Mouse (Mus musculus) cortical plate, adult 2 months (tissue): Measurements from ENCODE around the gene Hspa4. TPM values are rescaled to one million over a fixed set of nuclear protein-coding genes. Genes with fewer than 3 reads are reported as not detected.
A peak's percentile ranks its signal among the peaks of the same experiment; 100 is the strongest.
"Not testable (repeated sequence)": the region's sequence is repeated elsewhere in the genome, so short reads cannot be mapped to it uniquely, and the experiment has no call there.

ENCODE experiments used
- H3K27ac ChIP-seq: fragments of 200-500 bp; 2 replicates; pipeline ENCODE4 v1.5.1; 2012; ENCODE audit warnings: low read length, control low read depth, inconsistent platforms; ENCODE audit not compliant: insufficient read depth
- H3K4me1 ChIP-seq: fragments of 200-500 bp; 2 replicates; pipeline ENCODE4 v1.6.1; 2011; ENCODE audit warnings: low read length; ENCODE audit not compliant: control insufficient read depth, insufficient read depth
- H3K4me3 ChIP-seq: fragments of 200-500 bp; 2 replicates; pipeline ENCODE4 v1.5.1; 2011; ENCODE audit warnings: mild to moderate bottlenecking, low read length, control low read depth; ENCODE audit not compliant: insufficient read depth
- CTCF ChIP-seq: fragments of 200-500 bp; IDR thresholded peaks from 2 replicates; pipeline ENCODE4 v1.5.1; 2011; ENCODE audit warnings: mild to moderate bottlenecking, control low read depth, low read length; ENCODE audit not compliant: insufficient read depth; ENCODE audit errors: extremely low read depth
- POLR2A ChIP-seq: fragments of 200-500 bp; IDR thresholded peaks from 2 replicates; pipeline ENCODE4 v1.6.1; 2011; ENCODE audit warnings: mild to moderate bottlenecking, low read length, control low read depth; ENCODE audit not compliant: insufficient read depth; ENCODE audit errors: extremely low read depth
- polyA plus RNA-seq: library from polyadenylated mRNA; depleted of rRNA; stranded (reverse); fragments of >200 nt; gene quantifications from 2 replicates; pipeline ENCODE4 v1.2.3, GENCODE M21; 2012

The Hspa4 gene
- polyA plus RNA-seq, 1 experiment, result 75.5 TPM

DNA sequence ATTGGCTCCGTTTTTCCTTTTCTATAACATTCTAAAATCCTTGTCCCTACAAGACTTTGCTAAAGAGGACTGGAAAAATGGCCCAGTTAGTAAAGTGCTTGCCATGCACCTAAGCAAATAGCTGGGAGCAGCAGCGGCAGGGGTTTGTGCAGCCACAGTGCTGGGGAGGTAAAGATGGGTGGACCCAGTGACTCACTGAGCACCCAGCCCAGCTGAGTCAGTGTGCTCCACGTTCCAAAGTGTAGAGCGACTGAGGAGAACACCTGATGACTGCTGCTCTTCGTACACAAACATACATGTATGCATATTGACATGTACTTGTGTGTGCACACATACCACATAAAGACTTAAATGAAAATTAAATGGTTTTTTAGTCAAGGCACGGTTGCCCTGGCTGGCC is 30.9 kb upstream of the Hspa4 start:
- Histone ChIP-seq H3K27ac (no peak overlapping the region), H3K4me3 (no peak overlapping the region), H3K4me1 (no peaks in the 10 kb centered on the region)
- no peak for TF ChIP-seq POLR2A

DNA sequence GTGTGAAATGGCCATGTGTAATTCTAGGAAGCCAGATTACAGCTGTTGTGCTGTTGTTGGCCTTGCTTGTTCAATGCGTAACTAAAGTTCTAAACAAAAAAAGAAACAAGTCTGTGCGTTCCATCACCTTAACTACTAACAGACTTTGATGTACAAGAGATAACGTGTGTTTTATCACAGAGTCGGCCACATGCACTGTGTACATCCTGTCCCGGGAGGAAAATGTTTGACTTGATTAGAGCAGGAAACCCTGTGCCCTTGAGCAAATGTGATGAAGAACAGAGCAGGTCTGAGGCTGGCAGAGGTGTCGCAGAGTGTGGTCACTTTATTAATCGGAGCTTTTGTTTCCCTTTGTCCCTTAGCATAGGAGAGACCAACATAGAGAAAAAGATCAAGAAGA is 30.1 kb upstream of the Hspa4 start:
- no peak overlapping the region for H3K4me3 ChIP-seq
- no peaks in the 10 kb centered on the region for H3K4me1 ChIP-seq
- TF ChIP-seq CTCF, result no peak
- no peak for TF ChIP-seq POLR2A
- H3K27ac ChIP-seq, result no peak overlapping the region

DNA sequence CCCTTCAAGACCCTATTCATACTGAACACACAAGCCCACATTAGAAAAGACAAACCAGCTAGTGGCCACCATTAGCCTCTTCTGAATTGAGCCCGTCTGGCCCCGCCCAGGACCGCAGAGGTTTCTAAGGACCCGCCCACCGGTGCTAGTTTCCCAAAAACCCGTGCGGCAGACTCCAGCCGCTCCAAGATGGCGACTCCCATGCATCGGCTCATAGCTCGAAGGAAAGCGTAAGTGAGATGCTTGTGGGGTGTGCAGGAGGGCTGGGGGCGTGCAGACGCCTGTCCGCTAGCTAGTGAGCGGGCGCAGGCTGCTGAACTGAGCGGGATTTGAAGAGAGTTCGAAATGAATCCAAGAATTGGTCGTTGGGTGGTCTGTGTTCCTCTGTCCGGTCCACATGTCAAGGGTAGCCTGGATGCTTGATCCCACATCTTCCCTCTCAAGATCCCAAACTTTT is 24.3 kb upstream of the Hspa4 start, which contains the start of gene Zcchc10:
TSS of gene Zcchc10 (plus strand) at position 168 of the 457 bp plus-strand sequence.
- H3K4me3 ChIP-seq, result peak within 1 kb of the TSS; percentile 95
- H3K4me1 ChIP-seq, result no peaks in the 10 kb centered on the region
- H3K27ac ChIP-seq, result 0 out of 2 replicates have a peak within 1 kb of the TSS, but pooled peaks have one; percentile 32
- TF ChIP-seq CTCF, result no peak
- peak; percentile 80 for TF ChIP-seq POLR2A

DNA sequence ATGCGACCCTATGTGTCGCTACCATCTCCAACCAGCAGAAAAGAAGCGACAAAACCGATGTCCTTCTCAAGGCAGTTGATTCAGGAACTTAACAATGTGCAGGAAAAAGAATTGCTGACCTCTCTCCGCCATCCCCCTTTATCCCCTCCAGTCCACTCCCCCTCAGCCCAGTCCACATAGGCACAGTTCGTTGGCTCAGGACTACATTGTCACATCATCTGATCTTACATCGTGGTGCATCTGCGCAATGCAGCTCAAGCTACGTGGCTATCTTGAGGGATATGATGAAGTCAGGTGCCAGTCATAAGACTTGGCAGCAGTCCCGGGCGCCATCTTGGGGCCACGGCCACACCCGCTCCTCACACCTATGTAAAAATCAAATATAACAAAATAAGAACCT is 19.6 kb upstream of the Hspa4 start:
- H3K4me1 ChIP-seq, H3K27ac ChIP-seq, H3K4me3 ChIP-seq: not testable (repeated sequence)

DNA sequence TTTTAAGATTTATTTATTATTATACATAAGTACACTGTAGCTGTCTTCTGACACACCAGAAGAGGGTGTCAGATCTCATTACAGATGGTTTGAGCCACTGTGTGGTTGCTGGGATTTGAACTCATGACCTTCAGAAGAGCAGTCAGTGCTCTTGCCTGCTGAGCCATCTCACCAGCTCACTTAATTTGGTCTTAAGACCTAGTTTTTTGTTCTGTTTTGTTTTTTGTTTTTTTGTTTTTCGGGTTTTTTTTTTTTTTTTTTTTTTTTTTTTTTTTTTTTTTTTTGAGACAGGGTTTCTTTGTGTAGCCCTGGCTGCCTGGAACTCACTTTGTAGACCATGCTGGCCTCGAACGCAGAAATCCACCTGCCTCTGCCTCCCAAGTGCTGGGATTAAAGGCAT is 18.3 kb upstream of the Hspa4 start:
- not testable (repeated sequence) for H3K4me3 ChIP-seq, H3K4me1 ChIP-seq, H3K27ac ChIP-seq

DNA sequence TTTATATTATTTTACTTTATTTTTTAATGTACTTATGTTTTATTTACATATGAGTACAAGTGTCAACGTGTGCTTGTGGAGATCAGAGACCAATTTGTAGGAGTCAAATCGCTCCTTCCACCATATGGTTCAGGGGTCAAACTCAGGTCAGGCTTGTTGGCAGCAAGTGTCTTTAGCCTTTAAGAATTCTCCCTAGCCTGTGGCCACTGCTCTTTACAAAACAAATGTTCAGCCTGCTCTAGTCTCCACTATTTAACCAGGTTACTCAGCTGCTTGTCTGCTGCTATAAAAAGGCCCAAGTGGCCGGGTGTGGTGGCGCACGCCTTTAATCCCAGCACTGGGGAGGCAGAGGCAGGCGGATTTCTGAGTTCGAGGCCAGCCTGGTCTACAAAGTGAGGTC is 17.8 kb upstream of the Hspa4 start:
- TF ChIP-seq POLR2A (no peak), CTCF (no peak)
- no peak overlapping the region for H3K4me3 ChIP-seq

DNA sequence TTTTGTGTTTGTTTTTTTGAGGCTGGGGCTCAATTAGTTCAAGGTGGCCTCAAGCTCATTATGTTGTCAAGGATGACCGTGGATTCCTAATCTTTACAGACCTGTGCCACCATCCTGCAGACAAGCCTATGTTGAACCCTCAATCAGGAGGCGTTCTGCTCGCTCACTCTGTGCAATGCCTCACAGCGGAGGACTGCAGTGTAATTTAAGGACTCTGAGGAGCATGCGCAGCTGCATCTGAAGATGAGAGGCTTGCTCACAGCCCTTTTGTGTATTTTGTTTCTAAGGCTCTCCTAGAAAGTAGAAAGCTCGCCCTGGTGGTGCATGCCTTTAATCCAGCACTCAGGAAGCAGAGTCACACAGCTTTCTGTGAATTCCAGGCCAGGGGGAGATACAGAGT is 16.7 kb upstream of the Hspa4 start:
- TF ChIP-seq POLR2A (peak; percentile 64), CTCF (no peak)
- Histone ChIP-seq H3K4me3 (no peak overlapping the region), H3K4me1 (no peaks in the 10 kb centered on the region), H3K27ac (no peak overlapping the region)

More for the DNA sequence above, 17.8 kb upstream of the Hspa4 start:
- Histone ChIP-seq H3K4me1 (no peaks in the 10 kb centered on the region), H3K27ac (no peak overlapping the region)

DNA sequence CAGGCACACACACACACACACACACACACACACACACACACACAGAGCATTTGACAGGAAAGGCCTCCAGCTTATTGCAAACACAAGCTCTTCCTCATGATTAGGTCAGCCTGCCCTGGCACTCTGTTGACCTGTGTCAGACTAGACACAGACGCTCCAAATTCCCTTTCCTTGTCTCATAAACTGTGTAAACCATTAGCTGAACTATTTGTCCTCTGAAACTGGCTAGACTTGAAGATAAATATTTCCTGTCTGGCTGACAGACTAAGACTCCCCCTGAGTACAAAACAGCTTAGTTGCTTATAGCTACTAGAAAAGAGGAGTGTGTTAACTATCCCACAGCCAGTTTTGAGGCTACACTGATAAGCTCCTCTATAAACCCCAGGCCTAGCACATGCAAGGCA is 14.5 kb upstream of the Hspa4 start:
- no peak for TF ChIP-seq POLR2A
- no peak for TF ChIP-seq CTCF
- no peaks in the 10 kb centered on the region for H3K4me1 ChIP-seq
- no peak overlapping the region for H3K4me3 ChIP-seq
- H3K27ac ChIP-seq, result no peak overlapping the region

DNA sequence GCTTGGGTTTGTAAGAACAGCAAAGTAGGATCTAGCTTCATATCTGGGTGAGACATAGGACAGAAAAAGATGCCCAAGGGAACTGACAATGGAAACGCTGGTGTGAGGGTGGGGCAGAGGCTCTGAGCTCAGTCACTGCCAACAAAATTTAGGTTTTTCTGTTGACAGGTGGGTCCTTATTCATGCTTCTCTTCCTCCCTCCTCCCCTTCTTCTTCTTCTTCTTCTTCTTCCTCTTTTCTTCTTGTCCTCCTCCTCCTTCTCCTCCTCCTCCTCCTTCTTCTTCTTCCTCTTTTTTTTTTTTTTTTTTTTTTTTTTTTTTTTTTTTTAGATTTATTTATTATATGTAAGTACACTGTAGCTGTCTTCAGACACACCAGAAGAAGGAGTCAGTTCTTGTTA is 12.6 kb upstream of the Hspa4 start:
- H3K4me1 ChIP-seq, H3K27ac ChIP-seq, H3K4me3 ChIP-seq: not testable (repeated sequence)

DNA sequence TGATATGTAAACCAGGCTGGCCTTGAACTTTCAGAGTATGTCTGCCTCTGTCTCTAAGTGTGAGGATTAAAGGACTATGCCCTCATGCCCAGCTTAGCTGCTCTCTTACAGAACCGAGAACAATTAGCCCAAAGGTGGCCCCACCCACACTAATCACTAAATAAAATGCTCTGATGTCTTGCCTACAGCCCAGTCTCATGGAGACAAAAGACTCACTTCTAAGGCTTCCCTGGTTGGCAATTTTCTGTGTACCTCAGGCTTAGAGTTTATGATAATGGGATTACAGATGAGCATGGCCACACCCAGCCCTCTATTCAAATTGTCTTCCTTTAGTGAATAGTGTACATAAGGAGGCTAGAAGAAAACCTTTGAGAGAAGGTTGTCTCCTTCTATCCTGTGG is 11.1 kb upstream of the Hspa4 start:
- TF ChIP-seq POLR2A (no peak), CTCF (no peak)
- H3K27ac ChIP-seq, result no peak overlapping the region
- no peak overlapping the region for H3K4me3 ChIP-seq
- no peaks in the 10 kb centered on the region; the same call in 1 of the 2 replicates for H3K4me1 ChIP-seq

DNA sequence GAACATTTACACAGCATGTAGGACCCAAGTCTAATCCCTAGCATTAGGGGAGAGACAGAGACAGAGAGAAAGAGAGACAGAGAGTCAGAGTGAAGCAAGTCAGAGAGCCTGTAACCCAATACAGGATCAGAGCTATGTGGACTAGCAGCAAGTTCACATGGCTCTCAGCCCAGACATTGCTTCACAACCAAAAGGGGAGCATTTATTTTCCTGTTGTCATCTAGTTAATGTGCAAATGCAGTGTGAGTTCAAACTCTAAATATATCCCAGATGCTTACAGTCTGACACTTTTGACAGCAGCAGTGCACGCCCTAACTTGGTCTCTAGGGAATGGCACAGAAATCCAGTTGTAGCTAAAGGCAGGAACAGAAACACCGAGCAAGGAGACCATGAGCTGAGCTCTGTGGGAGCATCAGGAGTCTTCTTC is 8.6 kb upstream of the Hspa4 start:
- H3K27ac ChIP-seq, result no peak overlapping the region
- H3K4me3 ChIP-seq, result no peak overlapping the region
- no peaks in the 10 kb centered on the region; the same call in 1 of the 2 replicates for H3K4me1 ChIP-seq
- TF ChIP-seq POLR2A, result no peak
- TF ChIP-seq CTCF, result no peak
